Mouse (Mus musculus) forebrain, embryonic 10.5 days (tissue): ENCODE results near the gene Nkain1. TPM values are rescaled to one million over a fixed set of nuclear protein-coding genes. Genes with fewer than 3 reads are reported as not detected.

Experiments used
- DNase-seq: peaks from one replicate; pipeline ENCODE4 v3.0.0-alpha.2; 2017; ENCODE audit warnings: low spot score; ENCODE audit errors: extremely low spot score
- H3K27ac ChIP-seq: fragments of 300-500 bp; sonication (generic); 2 replicates; pipeline ENCODE4 v1.5.1; 2016; ENCODE audit warnings: mild to moderate bottlenecking
- H3K27me3 ChIP-seq: fragments of 300-500 bp; sonication (generic); 2 replicates; pipeline ENCODE4 v1.6.1; 2016; ENCODE audit warnings: mild to moderate bottlenecking; ENCODE audit not compliant: poor library complexity, severe bottlenecking
- H3K36me3 ChIP-seq: fragments of 300-500 bp; sonication (generic); replicated peaks from 2 replicates; pipeline ENCODE4 v1.6.1; 2016; ENCODE audit warnings: mild to moderate bottlenecking, moderate library complexity
- H3K4me1 ChIP-seq: fragments of 300-500 bp; sonication (generic); 2 replicates; pipeline ENCODE4 v1.6.1; 2016
- H3K4me3 ChIP-seq: fragments of 300-500 bp; sonication (generic); 2 replicates; pipeline ENCODE4 v1.5.1; 2016; ENCODE audit warnings: mild to moderate bottlenecking, moderate library complexity
- H3K9me3 ChIP-seq: fragments of 300-500 bp; sonication (generic); 2 replicates; pipeline ENCODE4 v1.6.1; 2016; ENCODE audit warnings: mild to moderate bottlenecking, moderate library complexity
- WGBS: fragments of 180-500 bp; shearing (Covaris S2); methylation state at CpG from one replicate; pipeline ENCODE4 v1.1.7; 2016; 5-methylcytosine and 5-hydroxymethylcytosine counted together
- polyA plus RNA-seq: library from polyadenylated mRNA; unstranded; fragments of >200 nt; fragmentation: Nextera tagmentation; extraction: Ambion mirVana; gene quantifications from 2 replicates; pipeline ENCODE4 v1.2.1, GENCODE M21; 2016

Nkain1 gene
- polyA plus RNA-seq, 1 experiment from 2014 or later, result 4.5 TPM

DNA sequence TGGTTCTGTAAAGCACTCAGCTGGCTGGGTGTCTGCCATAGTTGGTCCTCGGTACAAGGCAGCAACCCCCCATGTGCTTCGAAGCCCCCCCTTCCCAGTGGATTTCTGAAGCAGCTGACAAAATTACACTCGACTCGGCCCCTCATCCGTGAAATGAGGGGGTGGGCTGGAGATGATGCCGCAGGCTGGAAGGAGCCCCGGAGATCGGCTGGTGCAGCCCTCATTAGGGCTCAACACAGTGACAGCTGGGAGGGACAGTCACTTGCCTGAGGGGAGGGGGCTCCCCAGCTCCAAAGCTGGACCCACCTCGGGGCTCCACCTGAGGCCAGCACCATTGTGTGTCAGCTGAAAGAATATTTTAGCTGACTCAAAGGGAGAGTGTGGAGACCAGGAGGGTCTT, 29.6 kb downstream of the Nkain1 start:
- no peak for DNase-seq
- Histone ChIP-seq H3K4me3 (peak overlapping the region; percentile 21), H3K36me3 (peaks cover 21% of the 10 kb centered on the region), H3K9me3 (peaks cover 2% of the 10 kb centered on the region; the same call in 1 of the 2 replicates), H3K27ac (peak overlapping the region; percentile 75), H3K27me3 (no peaks in the 10 kb centered on the region), H3K4me1 (peaks cover 63% of the 10 kb centered on the region)
- WGBS, result 26% methylated on average over 9 of the region's 9 CpGs

DNA sequence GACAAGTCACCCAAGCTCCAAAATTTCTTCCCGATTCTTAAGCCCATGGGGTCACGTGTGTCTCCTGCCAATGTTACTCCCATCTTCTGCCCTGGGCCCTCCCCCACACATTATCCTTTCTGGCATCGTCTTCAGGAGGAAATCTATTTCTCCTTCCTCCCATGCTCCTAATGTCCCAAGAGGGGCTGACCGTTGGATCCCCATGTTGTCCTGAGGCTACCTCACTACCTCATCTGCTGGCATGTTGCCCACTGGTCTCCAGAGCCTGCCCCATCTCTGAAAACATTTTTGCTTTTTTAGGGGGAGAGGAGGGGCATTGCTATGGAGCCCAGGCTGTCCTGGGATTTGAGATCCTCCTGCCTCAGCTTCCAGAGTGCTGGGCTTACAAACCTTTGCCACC, 30.9 kb downstream of the Nkain1 start:
- Histone ChIP-seq H3K4me1 (peaks cover 53% of the 10 kb centered on the region), H3K9me3 (no peaks in the 10 kb centered on the region), H3K27ac (peak overlapping the region; percentile 75; the same call in 1 of the 2 replicates), H3K4me3 (no peak overlapping the region), H3K36me3 (peaks cover 30% of the 10 kb centered on the region), H3K27me3 (no peaks in the 10 kb centered on the region)
- no peak for DNase-seq
- 92% methylated on average over 4 of the region's 4 CpGs for WGBS

DNA sequence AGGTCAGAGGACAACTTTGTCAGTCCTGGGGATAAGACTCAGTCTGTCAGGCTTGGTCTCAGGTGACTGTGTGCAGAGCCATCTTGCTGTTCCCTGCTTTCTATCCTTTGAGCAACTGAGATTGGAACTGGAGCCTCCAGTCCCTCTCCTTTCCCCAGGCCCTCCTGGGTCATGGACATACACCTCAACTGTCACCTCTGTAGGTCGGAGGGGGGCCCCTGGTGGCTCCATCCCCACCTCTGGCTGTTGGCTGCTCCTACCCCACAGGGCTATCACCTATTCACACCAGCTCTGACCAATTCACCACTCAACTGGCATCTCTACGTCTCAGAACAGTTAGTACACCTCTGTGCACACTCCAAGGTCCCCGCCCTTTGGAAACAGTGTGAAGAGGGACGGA, 33.1 kb downstream of the Nkain1 start:
- Histone ChIP-seq H3K36me3 (peaks cover 53% of the 10 kb centered on the region), H3K27ac (no peak overlapping the region), H3K4me3 (no peak overlapping the region), H3K4me1 (peaks cover 30% of the 10 kb centered on the region), H3K27me3 (no peaks in the 10 kb centered on the region), H3K9me3 (peaks cover 2% of the 10 kb centered on the region; the same call in 1 of the 2 replicates)
- 90% methylated on average over 4 of the region's 4 CpGs for WGBS
- DNase-seq, result no peak

DNA sequence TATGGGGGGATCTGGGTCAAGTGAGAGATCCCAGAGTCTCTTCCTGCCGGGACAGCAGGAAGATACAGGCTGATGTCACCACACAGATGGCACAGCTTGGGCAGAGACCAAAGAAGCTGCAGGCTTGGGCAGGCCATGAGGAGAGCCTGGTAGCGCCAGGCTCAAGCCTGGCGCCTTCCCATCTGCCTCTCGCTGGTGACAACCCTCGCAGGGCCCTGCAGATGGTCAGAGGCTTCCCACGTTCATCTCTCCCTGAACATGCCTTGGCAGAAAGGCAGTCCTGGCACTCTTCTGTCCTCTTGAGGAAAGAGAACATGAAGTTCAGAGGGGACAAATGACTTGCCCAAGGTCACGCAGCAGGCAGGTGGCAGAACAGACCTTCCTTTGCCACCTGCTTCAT, 34.3 kb downstream of the Nkain1 start:
- H3K36me3 ChIP-seq, result peaks cover 62% of the 10 kb centered on the region
- 93% methylated on average over 7 of the region's 7 CpGs for WGBS
- H3K27me3 ChIP-seq, result no peaks in the 10 kb centered on the region
- H3K4me1 ChIP-seq, result peaks cover 20% of the 10 kb centered on the region
- H3K27ac ChIP-seq, result no peak overlapping the region; the same call in 1 of the 2 replicates
- no peak overlapping the region for H3K4me3 ChIP-seq
- peaks cover 4% of the 10 kb centered on the region; the same call in 1 of the 2 replicates for H3K9me3 ChIP-seq
- DNase-seq, result no peak

DNA sequence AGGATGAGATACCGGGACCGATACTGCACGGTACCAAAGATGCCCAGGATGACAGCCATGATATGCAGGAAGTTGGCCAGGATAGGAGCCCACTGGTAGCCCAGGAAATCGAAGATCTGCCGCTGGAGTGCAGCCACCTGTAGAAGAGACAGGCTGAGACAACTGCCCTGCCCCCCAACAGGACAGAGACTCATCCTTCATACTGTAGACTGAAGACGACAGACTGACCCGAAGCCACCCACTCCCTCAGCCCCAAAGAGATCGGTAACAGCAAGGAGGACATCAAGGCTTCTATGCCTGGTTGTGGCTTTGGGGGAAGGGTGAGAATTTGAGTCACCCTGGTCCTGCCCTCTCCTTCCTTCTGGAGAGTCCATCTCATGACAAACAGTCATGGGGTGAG, 34.9 kb downstream of the Nkain1 start:
- peaks cover 4% of the 10 kb centered on the region; the same call in 1 of the 2 replicates for H3K9me3 ChIP-seq
- no peak overlapping the region for H3K27ac ChIP-seq
- no peak overlapping the region for H3K4me3 ChIP-seq
- H3K27me3 ChIP-seq, result no peaks in the 10 kb centered on the region
- peaks cover 13% of the 10 kb centered on the region for H3K4me1 ChIP-seq
- DNase-seq, result no peak
- H3K36me3 ChIP-seq, result peaks cover 68% of the 10 kb centered on the region
- WGBS, result 94% methylated on average over 8 of the region's 8 CpGs

DNA sequence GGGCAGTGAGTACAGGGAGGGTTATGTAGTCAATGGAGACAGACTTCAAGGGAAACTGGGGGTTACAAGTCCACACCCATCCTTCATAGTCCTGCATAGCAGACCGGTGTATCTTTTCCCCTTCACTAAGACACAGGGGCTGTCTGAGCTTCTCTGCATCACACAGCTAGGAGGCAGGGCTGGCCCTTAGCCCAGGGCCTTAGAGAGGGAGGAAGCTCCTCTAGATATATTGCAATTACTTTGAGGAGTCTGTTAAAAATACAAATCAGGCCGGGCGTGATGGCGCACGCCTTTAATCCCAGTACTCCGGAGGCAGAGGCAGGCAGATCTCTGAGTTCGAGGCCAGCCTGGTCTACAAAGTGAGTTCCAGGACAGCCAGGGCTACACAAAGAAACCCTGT, 36.6 kb downstream of the Nkain1 start:
- Histone ChIP-seq H3K4me3 (no peak overlapping the region), H3K4me1 (peaks cover 4% of the 10 kb centered on the region), H3K36me3 (peaks cover 80% of the 10 kb centered on the region), H3K27me3 (no peaks in the 10 kb centered on the region), H3K27ac (no peak overlapping the region), H3K9me3 (peaks cover 4% of the 10 kb centered on the region; the same call in 1 of the 2 replicates)
- no peak for DNase-seq
- 97% methylated on average over 7 of the region's 7 CpGs for whole genome bisulfite sequencing

DNA sequence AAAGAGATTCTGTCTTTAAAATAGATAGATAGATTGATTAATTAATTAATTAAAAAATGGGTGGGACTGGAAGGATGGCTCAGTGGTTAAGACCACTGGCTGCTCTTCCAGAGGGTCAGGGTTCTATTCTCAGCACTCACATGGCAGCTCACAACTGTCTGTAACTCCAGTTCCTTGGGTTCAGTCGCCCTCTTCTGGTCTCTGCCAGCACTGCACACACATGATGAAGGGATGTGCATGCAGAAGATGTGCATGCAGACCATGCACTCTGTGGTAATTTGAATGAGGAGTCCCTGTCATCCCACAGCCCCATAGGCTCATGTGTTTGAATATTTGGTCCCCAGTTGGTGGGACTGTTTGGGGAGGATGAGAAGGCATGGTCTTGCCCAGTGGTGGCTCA, 38.2 kb downstream of the Nkain1 start:
- Histone ChIP-seq H3K4me3 (no peak overlapping the region), H3K36me3 (peaks cover 86% of the 10 kb centered on the region), H3K4me1 (peaks cover 13% of the 10 kb centered on the region), H3K27me3 (no peaks in the 10 kb centered on the region), H3K9me3 (peaks cover 4% of the 10 kb centered on the region; the same call in 1 of the 2 replicates), H3K27ac (no peak overlapping the region)
- no peak for DNase-seq
- WGBS, result 53% methylated on average over 1 of the region's 1 CpGs

DNA sequence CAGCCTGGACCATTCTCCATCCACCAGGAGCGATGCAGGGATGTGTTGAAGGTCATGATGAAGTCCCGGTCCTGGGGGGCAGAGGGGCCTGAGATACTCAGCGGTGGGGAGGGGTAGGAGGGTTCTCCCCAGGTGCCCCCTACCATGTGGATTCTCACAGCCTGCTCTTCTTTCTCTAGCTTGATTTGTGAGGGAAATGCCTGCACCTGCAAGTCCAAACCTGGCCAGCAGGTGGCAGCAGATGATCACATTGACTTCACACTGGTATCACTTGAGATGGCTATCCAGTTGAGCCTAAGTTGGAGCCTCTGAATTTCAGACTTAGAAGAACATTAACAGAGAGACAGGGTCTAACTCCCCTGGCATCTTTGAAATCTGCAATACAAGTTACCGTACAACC, 40.0 kb downstream of the Nkain1 start:
- peaks cover 92% of the 10 kb centered on the region for H3K36me3 ChIP-seq
- WGBS, result 46% methylated on average over 4 of the region's 4 CpGs
- DNase-seq, result peak; percentile 88

DNA sequence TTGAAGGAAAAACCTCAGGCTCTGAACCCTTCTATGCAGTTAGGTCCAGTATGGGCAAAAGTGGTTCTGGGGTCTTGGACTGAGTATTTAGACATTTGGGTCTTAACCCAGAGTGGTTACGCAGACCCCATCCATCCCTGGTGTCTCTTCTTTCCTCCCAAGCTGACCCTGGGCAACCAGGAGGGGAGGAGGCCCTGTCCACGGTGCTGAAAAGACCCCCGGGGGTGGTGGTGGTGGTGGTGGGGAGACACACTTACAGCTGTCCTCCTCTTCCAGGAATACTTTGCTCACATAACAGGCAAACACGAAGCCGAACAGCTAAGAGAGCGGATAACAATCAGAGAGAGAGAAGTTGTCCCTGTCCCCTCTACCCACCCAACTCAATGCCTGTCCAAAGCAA, 41.6 kb downstream of the Nkain1 start:
- 61% methylated on average over 6 of the region's 6 CpGs for WGBS
- no peaks in the 10 kb centered on the region for H3K27me3 ChIP-seq
- H3K27ac ChIP-seq, result no peak overlapping the region
- DNase-seq, result no peak
- H3K4me1 ChIP-seq, result peaks cover 10% of the 10 kb centered on the region
- peaks cover 4% of the 10 kb centered on the region; the same call in 1 of the 2 replicates for H3K9me3 ChIP-seq
- H3K4me3 ChIP-seq, result no peak overlapping the region
- peaks cover 81% of the 10 kb centered on the region for H3K36me3 ChIP-seq

More for the DNA sequence above, 40.0 kb downstream of the Nkain1 start:
- Histone ChIP-seq H3K4me3 (no peak overlapping the region), H3K4me1 (peaks cover 10% of the 10 kb centered on the region), H3K27ac (no peak overlapping the region), H3K27me3 (no peaks in the 10 kb centered on the region), H3K9me3 (peaks cover 4% of the 10 kb centered on the region; the same call in 1 of the 2 replicates)

DNA sequence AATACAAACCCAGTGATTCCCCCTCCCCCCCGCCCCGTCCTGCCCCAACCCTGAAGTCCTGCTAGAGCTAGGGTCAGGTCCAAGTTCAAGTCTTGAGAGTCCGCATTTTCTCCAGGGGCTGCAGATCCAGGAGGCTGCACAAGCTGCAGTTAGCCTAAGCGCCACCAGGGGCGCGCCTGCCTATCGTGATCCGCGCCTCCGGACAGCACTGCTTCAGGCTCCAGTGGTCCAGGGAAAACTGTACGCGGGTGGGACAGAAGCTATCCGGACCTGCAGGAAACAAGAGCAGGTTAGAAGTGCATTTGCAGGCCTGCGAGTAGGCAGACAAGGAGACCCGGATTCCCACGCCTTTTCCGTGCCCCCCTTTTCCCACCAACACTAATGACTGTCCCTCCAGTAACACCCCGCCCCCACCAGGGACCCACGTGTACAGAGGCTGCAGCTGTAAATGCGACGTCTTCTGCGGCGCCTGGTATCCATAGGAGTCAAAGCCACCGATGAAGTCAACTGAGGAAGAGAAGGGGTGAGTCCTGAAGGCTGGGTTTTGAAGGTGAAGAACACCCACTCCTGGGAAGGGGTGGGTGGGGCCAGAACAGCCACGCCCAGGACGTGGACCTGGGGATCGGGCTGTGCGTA, 42.2 kb downstream of the Nkain1 start:
- Histone ChIP-seq H3K9me3 (peaks cover 4% of the 10 kb centered on the region; the same call in 1 of the 2 replicates), H3K27me3 (no peaks in the 10 kb centered on the region), H3K4me3 (peak overlapping the region; percentile 0; the same call in 1 of the 2 replicates), H3K36me3 (peaks cover 75% of the 10 kb centered on the region), H3K27ac (no peak overlapping the region), H3K4me1 (peaks cover 10% of the 10 kb centered on the region)
- 30% methylated on average over 28 of the region's 28 CpGs for WGBS
- DNase-seq, result peak; percentile 65

DNA sequence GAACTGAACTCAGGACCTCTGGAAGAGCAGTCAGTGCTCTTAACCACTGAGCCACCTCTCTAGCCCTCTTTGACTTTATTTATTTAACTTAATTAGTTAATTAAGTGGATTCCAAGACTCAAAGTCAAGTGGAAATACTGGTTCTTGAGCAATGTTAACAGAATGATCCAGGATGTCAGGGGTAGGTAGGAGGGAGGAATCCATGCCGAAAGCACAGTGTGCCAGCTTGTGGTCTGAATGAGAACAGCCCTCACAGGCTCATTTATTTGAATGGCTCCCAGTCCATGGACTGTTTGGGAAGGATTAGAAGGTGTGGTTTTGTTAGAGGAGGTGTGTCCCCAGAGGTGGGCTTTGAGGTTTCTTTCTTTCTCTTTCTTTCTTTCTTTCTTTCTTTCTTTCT, 46.2 kb downstream of the Nkain1 start:
- H3K4me3 ChIP-seq, result no peak overlapping the region
- peaks cover 40% of the 10 kb centered on the region for H3K36me3 ChIP-seq
- H3K4me1 ChIP-seq, result peaks cover 10% of the 10 kb centered on the region
- no peak for DNase-seq
- H3K27me3 ChIP-seq, result no peaks in the 10 kb centered on the region
- no peaks in the 10 kb centered on the region for H3K9me3 ChIP-seq
- H3K27ac ChIP-seq, result no peak overlapping the region
- WGBS, result 87% methylated on average over 1 of the region's 1 CpGs

DNA sequence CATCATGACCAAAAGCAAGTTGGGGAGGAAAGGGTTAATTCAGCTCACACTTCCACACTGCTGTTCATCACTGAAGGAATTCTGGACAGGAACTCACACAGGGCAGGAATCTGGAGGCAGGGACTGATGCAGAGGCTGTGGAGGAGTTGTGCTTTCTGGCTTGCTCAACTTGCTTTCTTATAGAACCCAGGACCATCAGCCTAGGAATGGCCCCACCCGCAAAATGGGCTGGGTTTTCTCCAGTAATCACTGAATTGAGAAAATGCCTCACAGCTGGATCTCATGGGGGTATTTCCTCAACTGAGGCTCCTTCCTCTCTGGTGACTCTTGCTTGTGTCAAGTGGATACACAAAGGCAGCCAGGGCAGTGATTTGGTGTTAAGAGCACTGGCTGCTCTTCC, 48.9 kb downstream of the Nkain1 start:
- Histone ChIP-seq H3K4me1 (peaks cover 10% of the 10 kb centered on the region), H3K4me3 (no peak overlapping the region), H3K27ac (no peak overlapping the region), H3K9me3 (no peaks in the 10 kb centered on the region), H3K36me3 (peaks cover 16% of the 10 kb centered on the region), H3K27me3 (0 out of 2 replicates have a peak, but pooled peaks cover 5% of the 10 kb centered on the region)
- WGBS, result 71% methylated on average over 1 of the region's 1 CpGs
- DNase-seq, result no peak

DNA sequence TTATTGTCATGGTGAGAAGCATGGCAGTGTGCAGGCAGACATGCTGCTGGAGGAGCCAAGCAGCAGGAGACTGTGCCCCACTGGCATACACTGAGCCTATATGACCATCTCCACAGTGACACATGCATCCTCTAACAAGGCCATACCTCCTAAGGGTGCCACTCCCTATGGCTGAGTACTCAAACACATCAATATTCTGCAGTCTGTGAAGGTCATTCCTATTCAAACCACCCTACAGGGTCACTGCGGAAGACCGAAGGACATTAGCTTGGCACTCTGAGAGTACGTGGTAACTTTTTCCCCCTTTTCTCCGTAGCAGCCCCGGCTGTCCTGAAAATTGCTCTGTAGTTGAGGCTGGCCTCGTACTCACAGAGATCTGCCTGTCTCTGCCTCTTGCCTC, 52.5 kb downstream of the Nkain1 start:
- WGBS, result 92% methylated on average over 6 of the region's 6 CpGs

More for the DNA sequence above, 52.5 kb downstream of the Nkain1 start:
- no peak overlapping the region for H3K4me3 ChIP-seq
- H3K27ac ChIP-seq, result no peak overlapping the region
- H3K9me3 ChIP-seq, result no peaks in the 10 kb centered on the region
- H3K4me1 ChIP-seq, result peaks cover 21% of the 10 kb centered on the region
- no peak for DNase-seq
- H3K36me3 ChIP-seq, result no peaks in the 10 kb centered on the region
- H3K27me3 ChIP-seq, result 0 out of 2 replicates have a peak, but pooled peaks cover 5% of the 10 kb centered on the region
